ENCODE assay signal across 8 mouse cellular contexts in genomic region chr7:96796788-96797485, GRCm38 (mm10).
DNase-seq lines count a peak whose midpoint lies in the region; ATAC-seq and TF ChIP-seq lines count a peak whose summit lies in the region.

No protein-coding gene starts in this region.

- peak overlapping the region; percentile 53 for H3K27ac ChIP-seq in cortical plate, adult 2 months (ENCODE audit: insufficient read depth, low read length)
- H3K27ac ChIP-seq in heart, embryonic 13.5 days (replicated peaks): peak overlapping the region; percentile 86
- H3K27ac ChIP-seq in midbrain, embryonic 12.5 days (replicated peaks): peak overlapping the region; percentile 85
- peak overlapping the region; percentile 84 for H3K27ac ChIP-seq in stomach, embryonic 14.5 days (ENCODE audit: low read length)

- ATAC-seq in heart, embryonic 13.5 days (ENCODE audit: extremely low read depth, insufficient number of reproducible peaks, low FRiP score, low TSS enrichment): no peak
- peak; percentile 86 for ATAC-seq in midbrain, embryonic 12.5 days (ENCODE audit: low FRiP score, low read depth)
- peak; percentile 54; the same call in 1 of the 2 replicates for ATAC-seq in stomach, embryonic 14.5 days (ENCODE audit: insufficient number of reproducible peaks, insufficient read depth, low FRiP score, low read depth)
- ATAC-seq in megakaryocyte-erythroid progenitor cell, adult 5-6 weeks (replicated peaks; ENCODE audit: low FRiP score, low TSS enrichment, poor library complexity, severe bottlenecking): no peak

- WGBS in heart, embryonic 13.5 days: 68% methylated on average over 20 of the region's 20 CpGs
- WGBS in midbrain, embryonic 12.5 days: 12% methylated on average over 20 of the region's 20 CpGs
- 69% methylated on average over 20 of the region's 20 CpGs for WGBS in stomach, embryonic 14.5 days

- H3K36me3 ChIP-seq in heart, embryonic 13.5 days: 0 out of 2 replicates have a peak, but pooled peaks cover 2% of the 10 kb centered on the region
- no peaks in the 10 kb centered on the region for H3K36me3 ChIP-seq in midbrain, embryonic 12.5 days
- H3K36me3 ChIP-seq in stomach, embryonic 14.5 days (ENCODE audit: control insufficient read depth, insufficient read depth, low read length): no peaks in the 10 kb centered on the region

- 0 out of 2 replicates have a peak, but pooled peaks cover 2% of the 10 kb centered on the region for H3K27me3 ChIP-seq in heart, embryonic 13.5 days (replicated peaks)
- peaks cover 12% of the 10 kb centered on the region; the same call in 1 of the 2 replicates for H3K27me3 ChIP-seq in midbrain, embryonic 12.5 days
- H3K27me3 ChIP-seq in stomach, embryonic 14.5 days (ENCODE audit: control insufficient read depth, insufficient read depth, low read length): no peaks in the 10 kb centered on the region

- H3K9me3 ChIP-seq in heart, embryonic 13.5 days: no peaks in the 10 kb centered on the region
- no peaks in the 10 kb centered on the region for H3K9me3 ChIP-seq in midbrain, embryonic 12.5 days
- H3K9me3 ChIP-seq in stomach, embryonic 14.5 days (ENCODE audit: control insufficient read depth, low read depth, low read length): no peaks in the 10 kb centered on the region

- 0 out of 2 replicates have a peak overlapping the region, but pooled peaks have one; percentile 9 for H3K4me2 ChIP-seq in heart, embryonic 13.5 days
- H3K4me2 ChIP-seq in midbrain, embryonic 12.5 days (replicated peaks): peak overlapping the region; percentile 32
- H3K4me2 ChIP-seq in stomach, embryonic 14.5 days (replicated peaks; ENCODE audit: low read depth, low read length): 0 out of 2 replicates have a peak overlapping the region, but pooled peaks have one; percentile 0

- H3K4me1 ChIP-seq in cortical plate, adult 2 months (ENCODE audit: control insufficient read depth, insufficient read depth, low read length): peaks cover 5% of the 10 kb centered on the region; the same call in 1 of the 2 replicates
- H3K4me1 ChIP-seq in heart, embryonic 13.5 days: peaks cover 44% of the 10 kb centered on the region
- peaks cover 50% of the 10 kb centered on the region for H3K4me1 ChIP-seq in midbrain, embryonic 12.5 days
- peaks cover 29% of the 10 kb centered on the region for H3K4me1 ChIP-seq in stomach, embryonic 14.5 days (ENCODE audit: control insufficient read depth, insufficient read depth, low read length)

- H3K9ac ChIP-seq in heart, embryonic 13.5 days: 0 out of 2 replicates have a peak overlapping the region, but pooled peaks have one; percentile 1
- 0 out of 2 replicates have a peak overlapping the region, but pooled peaks have one; percentile 1 for H3K9ac ChIP-seq in midbrain, embryonic 12.5 days (replicated peaks)
- no peak overlapping the region for H3K9ac ChIP-seq in stomach, embryonic 14.5 days (replicated peaks; ENCODE audit: low read depth, low read length)

- no peak overlapping the region for H3K4me3 ChIP-seq in cortical plate, adult 2 months (ENCODE audit: insufficient read depth, low read length)
- no peak overlapping the region for H3K4me3 ChIP-seq in heart, embryonic 13.5 days
- no peak overlapping the region for H3K4me3 ChIP-seq in midbrain, embryonic 12.5 days
- H3K4me3 ChIP-seq in stomach, embryonic 14.5 days (ENCODE audit: low read depth, low read length): no peak overlapping the region

- TF ChIP-seq CTCF in cortical plate, adult 2 months (IDR thresholded peaks at IDR 0.05; ENCODE audit: extremely low read depth, insufficient read depth, low read length): no peak

- peak; percentile 59 for DNase-seq in layer of hippocampus, adult 11-12 months (ENCODE audit: low spot score)
- DNase-seq in layer of hippocampus, postnatal 25 days (ENCODE audit: extremely low spot score in 1 of 2, low spot score in 1 of 2): no peak
- DNase-seq in kidney, postnatal 14 days: peak; percentile 67

- no peak for TF ChIP-seq POLR2A in cortical plate, adult 2 months (IDR thresholded peaks at IDR 0.05; ENCODE audit: extremely low read depth, insufficient read depth, low read length)

Comparison
In these comparisons a context has a peak if more than half of its experiments do, and no peak if none do; other contexts are left out.
1. DNase-seq: peak in layer of hippocampus, adult 11-12 months (single experiment) and kidney, postnatal 14 days (single experiment); none in layer of hippocampus, postnatal 25 days (0 of 2).
2. ATAC-seq: peak in midbrain, embryonic 12.5 days (single experiment) and stomach, embryonic 14.5 days (single experiment); none in heart, embryonic 13.5 days (single experiment) and megakaryocyte-erythroid progenitor cell, adult 5-6 weeks (single experiment).
3. Peak in every context shown above with its lines, with median percentiles within 50 percentile points of each other: H3K27ac ChIP-seq and H3K4me2 ChIP-seq.